Mouse (Mus musculus) spleen, embryonic (tissue): ENCODE data around the gene Scn1a.

Experiments
- CTCF ChIA-PET: fragments of 350-600 bp; sonication (Branson Sonifier 250); formaldehyde crosslinking; loops from one replicate; lab custom pipeline; 2022; lab: Charles Lee

The Scn1a gene

GRCm38 (mm10) chr2:66440711-66441110 is at the start of gene Scn1a:
Scn1a (minus strand) TSS chr2:66440840.
- CTCF ChIA-PET = no interaction called here

GRCm38 (mm10) chr2:66478395-66478794 is 37.8 kb upstream of the Scn1a start:
- CTCF ChIA-PET = no interaction called here

- CTCF ChIA-PET = no interaction called here
Measured at GRCm38 (mm10) chr2:66473181-66473822, 32.7 kb upstream of the Scn1a start.

GRCm38 (mm10) chr2:66465484-66465883 is 24.8 kb upstream of the Scn1a start:
- CTCF ChIA-PET = no interaction called here

DNA sequence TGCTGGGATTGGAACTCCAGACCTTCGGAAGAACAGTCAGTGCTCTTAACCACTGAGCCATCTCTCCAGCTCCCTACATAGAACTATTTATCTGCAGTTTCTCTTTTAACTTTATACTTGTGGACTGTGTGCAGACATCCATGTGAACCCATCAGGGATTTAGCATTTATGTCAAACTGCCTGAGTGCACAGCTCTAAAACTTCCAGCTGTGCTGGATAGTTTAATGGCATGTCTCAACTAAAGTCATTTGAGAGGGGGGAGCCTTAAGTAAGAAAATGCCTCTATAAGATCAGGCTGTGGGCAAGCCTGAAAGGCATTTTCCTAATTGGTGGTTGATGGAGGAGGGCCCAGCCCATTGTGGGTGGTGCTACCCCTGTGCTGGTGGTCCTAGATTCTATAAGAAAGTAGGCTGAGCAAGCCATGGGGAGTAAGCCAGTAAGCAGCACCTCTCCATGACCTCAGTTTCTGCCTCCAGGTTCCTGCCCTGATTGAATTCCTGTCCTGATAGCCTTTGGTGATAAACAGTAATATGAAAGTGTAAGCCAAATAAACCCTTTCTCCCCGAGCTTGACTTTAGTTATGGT is 24.3 kb upstream of the Scn1a start:
- CTCF ChIA-PET = no interaction called here

DNA sequence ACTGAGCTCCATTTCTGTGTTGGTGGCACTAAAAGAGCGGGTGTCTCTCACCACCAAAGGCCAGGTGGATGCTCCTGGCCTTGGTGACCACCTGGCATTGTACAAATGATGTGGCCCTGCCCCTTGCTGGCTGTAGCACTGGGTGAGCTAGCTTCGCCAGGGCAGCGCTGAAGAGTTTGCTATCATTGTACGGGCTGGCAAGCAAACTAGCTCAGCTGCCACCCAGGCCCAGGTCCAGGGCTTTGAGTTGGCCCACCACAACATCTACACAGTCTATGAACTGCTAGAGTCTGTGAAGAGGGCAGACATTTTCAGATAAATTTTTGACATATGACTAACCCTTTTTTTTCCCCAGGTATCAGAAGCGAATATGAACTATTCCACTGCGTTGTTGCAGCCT is 23.3 kb upstream of the Scn1a start:
- CTCF ChIA-PET = no interaction called here

GRCm38 (mm10) chr2:66462458-66462857 is 21.8 kb upstream of the Scn1a start:
- CTCF ChIA-PET = no interaction called here

GRCm38 (mm10) chr2:66439764-66440471 is 722 bp downstream of the Scn1a start:
- CTCF ChIA-PET = no interaction called here

GRCm38 (mm10) chr2:66436286-66436685 is 4.4 kb downstream of the Scn1a start:
- CTCF ChIA-PET = no interaction called here

DNA sequence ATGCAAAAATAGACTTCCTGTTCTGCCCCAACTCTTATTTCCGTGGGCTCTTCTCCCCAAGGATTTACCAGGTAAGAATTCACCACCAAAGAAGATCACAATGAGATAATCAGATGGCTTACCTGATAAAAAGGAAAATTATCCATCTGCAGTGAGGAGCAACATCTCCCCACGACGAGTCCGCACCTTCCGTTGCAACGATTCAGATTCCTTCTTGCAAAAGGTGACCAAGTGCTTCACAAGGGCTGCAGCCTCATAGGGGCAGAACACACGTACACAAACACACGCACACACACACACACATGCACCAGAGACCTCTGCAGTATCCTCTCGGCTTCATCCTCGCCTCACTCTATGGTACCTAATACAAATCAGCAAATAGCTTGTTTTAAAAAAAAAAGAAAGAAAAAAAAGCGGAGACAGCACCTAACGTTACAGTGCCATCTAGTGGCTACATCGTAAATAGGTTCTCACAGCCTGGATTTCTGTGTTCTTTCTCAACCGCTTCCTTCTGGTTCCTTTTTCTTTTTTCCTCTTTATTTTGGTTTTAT is 30.8 kb downstream of the Scn1a start:
- CTCF ChIA-PET = interaction anchor here (0.7 kb wide), 1 partner anchor 782 kb away, joined by 7 read pairs; no protein-coding TSS in a partner anchor

DNA sequence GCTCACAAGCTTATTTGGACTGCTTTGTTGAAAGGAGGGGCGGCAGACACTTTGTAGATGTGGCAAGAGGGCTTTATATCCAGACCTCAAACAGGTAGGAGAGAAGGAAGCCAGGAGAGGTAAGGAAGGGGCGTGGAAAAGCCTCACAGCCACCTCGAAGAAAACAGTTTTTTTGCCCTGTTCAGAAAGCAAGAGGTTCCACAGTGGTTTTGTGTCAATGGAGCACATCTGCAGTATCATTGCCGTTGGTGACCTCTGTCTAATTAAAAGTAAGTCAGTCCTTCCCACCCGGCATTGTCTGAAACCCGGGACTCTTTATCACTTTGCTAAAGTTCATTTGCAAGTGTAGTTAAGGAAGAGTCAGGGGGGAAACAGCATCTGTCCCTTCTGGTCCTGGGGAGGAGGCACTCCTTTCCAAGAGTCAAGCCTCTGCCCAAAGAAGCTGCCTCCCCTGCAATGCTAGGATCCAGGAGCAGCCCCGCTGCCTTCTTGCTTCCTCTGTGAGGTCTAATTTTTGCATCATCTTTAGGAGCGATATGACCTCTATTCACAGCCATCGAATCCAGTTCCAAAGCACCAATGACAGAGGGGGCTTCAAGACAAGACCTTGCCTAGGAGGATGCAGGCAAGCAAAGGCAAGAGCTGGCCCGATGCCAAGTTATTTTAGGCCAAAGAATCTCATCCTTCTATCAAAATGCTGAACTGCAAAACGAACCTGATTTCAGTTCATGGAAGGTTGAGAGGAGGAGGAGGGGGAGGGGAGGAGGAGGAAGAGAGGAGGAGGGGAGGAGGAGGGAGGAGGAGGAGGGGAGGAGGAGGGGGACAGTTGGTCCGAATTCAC is 31.5 kb downstream of the Scn1a start:
- CTCF ChIA-PET = no interaction called here

DNA sequence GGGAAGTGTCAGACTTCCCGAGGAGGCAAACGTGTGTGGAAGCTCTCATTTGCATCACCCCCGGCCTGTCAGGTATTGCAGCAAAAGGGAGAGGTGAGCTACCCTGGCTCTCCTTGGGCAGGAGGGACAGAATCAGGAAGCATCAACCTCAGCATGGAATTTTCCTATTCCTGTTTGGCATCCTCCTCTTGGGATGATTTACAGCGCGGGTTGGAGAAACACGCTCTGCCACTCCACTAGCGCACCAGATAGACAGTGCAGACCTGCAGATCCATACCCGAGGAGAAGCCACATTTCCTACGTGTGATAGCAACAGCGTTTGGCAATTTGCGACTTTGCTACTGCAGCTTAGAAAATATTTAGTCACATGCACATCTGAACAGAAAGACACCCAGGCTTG is 32.2 kb downstream of the Scn1a start:
- CTCF ChIA-PET = no interaction called here

DNA sequence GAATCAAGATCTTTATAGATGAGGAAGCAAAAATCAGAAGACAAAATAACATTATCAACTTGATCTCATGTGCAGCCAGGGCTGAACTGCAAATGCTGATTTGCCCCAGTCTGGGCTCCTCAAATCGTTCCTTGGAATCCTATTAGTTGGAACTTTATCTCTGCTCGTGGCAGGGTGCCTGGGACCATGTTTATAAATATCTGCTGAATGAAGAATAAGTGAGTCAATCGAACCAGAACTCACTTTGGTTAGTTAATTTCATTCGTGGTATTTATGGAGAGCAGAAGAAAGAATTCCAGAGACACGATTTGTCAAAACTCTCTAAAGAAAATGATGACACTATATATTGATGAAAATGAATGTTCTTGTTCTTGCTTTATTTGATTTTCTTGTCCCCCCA is 48.1 kb downstream of the Scn1a start:
- CTCF ChIA-PET = interaction anchor here (0.6 kb wide), 1 partner anchor 30 kb away, joined by 3 read pairs; no protein-coding TSS in a partner anchor

GRCm38 (mm10) chr2:66367957-66368356 is 72.7 kb downstream of the Scn1a start:
- CTCF ChIA-PET = no interaction called here

DNA sequence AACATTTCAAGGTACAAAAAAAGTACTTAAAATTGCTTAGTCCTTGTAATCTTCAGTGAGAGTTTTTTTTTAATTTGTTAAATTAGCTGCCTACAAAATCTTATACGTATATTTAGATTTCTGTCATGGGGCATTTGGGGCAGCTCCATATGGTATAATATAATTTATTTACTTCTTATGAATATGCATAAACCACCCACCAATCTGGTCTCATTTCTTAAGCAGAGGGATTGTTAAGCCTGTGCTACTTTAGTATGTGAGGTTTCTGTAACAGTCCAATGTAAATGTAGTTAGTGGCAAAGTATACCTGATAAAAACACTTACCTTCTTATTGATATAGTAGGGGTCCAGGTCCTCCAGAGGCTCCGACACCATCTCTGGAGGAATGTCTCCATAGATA is 90.0 kb downstream of the Scn1a start:
- CTCF ChIA-PET = no interaction called here

DNA sequence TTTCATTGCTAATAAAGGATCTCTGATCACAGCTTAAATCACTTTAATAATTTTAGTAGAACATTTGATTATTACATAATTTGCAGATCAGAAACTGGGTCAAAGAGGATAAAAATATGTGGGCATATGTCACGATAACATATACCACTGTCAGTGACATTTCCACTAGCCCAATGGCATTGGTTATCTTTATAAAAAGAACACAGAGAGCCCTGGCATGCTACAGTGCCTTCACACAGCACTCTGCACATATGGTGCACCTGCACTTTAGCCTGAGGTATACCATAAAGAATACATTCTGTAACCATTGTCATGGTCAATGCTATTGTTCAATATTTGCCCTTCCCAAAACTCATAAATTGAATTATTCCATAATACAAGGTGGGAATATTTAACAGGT is 94.0 kb downstream of the Scn1a start:
- CTCF ChIA-PET = no interaction called here

DNA sequence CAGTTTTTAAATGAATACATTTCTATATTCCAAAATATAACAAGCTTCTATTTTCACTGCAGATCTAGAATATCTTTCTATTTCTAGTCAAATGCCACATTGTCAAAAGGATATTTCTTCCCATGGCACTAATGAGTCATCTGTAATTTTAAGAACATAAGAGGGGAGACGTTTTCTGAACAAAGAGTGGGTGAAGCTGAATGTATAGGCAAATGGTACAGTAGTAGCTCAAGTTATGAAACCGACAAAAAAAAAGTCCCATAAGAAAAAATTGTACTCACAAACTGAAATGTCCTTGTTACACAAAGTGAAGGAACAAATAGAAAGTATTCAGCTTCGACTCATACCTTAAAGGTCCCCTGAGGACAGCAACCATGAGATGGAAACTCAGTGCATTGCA is 94.5 kb downstream of the Scn1a start:
- CTCF ChIA-PET = no interaction called here

DNA sequence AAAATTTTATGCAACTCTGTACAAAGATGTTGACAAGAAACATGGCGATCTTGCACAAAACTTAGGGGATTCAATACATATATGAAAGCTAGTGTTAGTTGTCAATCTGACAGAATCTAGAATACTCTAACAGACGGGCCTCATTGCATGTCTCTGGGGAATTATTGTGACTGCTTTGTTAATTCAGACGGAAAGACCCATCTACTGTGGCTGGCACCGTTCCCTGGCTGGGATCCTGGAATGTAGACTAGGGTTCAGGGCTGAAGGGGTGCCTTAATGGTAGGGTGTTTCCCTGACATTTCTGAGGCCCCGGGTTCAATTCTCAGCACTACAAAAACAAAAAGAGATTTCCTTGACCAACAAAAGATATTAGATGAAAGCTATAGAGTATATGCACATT is 103.2 kb downstream of the Scn1a start:
- CTCF ChIA-PET = no interaction called here

- CTCF ChIA-PET = no interaction called here
Measured at GRCm38 (mm10) chr2:66336396-66336795, 104.2 kb downstream of the Scn1a start.

DNA sequence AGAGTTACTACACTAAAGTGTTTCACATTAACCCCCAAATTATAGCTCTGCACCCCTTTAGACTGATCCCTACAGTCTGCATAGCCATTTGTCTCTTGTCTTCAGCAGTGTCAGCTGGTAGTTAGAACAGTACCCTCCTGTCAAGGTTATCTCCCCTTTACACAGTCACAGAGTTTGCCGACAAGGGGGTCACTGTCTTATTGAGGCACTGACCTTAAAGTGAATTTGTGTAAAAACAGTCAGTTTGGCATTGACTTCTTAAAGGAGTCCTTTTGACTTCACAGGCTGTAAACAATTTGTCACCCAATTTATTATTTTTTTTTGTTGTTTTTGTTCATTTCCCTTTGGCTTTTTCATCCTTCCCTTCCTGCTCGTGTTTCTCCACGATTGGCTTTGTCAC is 168.1 kb downstream of the Scn1a start:
- CTCF ChIA-PET = no interaction called here

GRCm38 (mm10) chr2:66256220-66257131 is 184.2 kb downstream of the Scn1a start, which contains the start of gene Ttc21b:
Ttc21b (minus strand) TSS chr2:66256617.
- CTCF ChIA-PET = no interaction called here
